Mouse (Mus musculus) embryonic fibroblast, embryonic 13.5 days (primary cell): ENCODE measurements around the gene Bend7. TPM values are rescaled to one million over a fixed set of nuclear protein-coding genes. Genes with fewer than 3 reads are reported as not detected.

Source experiments
- H3K27ac ChIP-seq: 2 replicates; pipeline ENCODE4 v1.5.1; 2012; ENCODE audit warnings: low read length, control low read depth, inconsistent platforms; ENCODE audit not compliant: insufficient read depth
- H3K4me1 ChIP-seq: 2 replicates; pipeline ENCODE4 v1.6.1; 2011; ENCODE audit warnings: low read length; ENCODE audit not compliant: control insufficient read depth, insufficient read depth
- H3K4me3 ChIP-seq: 2 replicates; pipeline ENCODE4 v1.5.1; 2011; ENCODE audit warnings: mild to moderate bottlenecking, control low read depth, low read length; ENCODE audit not compliant: insufficient read depth
- CTCF ChIP-seq: IDR thresholded peaks from 2 replicates; pipeline ENCODE4 v1.5.1; 2011; ENCODE audit warnings: mild to moderate bottlenecking, control low read depth, low read length, moderate library complexity, borderline replicate concordance; ENCODE audit not compliant: insufficient read depth
- POLR2A ChIP-seq: IDR thresholded peaks from 2 replicates; pipeline ENCODE4 v1.6.1; 2011; ENCODE audit warnings: low read depth, mild to moderate bottlenecking, control low read depth, low read length, moderate library complexity
- polyA plus RNA-seq: library from polyadenylated mRNA; stranded (reverse); fragments of >200 nt; gene quantifications from 2 replicates; pipeline ENCODE4 v1.2.4, GENCODE M21; 2011; ENCODE audit warnings: low read depth; ENCODE audit not compliant: missing spikeins, insufficient read length

Bend7 gene
- not detected in 2 replicates for polyA plus RNA-seq

- peak within 1 kb of the TSS; percentile 56 for H3K4me3 ChIP-seq
- TF ChIP-seq CTCF = no peak
- TF ChIP-seq POLR2A = no peak
- no peaks in the 10 kb centered on the region for H3K4me1 ChIP-seq
- no peak within 1 kb of the TSS for H3K27ac ChIP-seq
Observed at GRCm38 (mm10) chr2:4717769-4718661, at the start of gene Bend7. Bend7 (plus strand) TSS chr2:4717831.

- no peak for TF ChIP-seq POLR2A
- TF ChIP-seq CTCF = no peak
- no peaks in the 10 kb centered on the region for H3K4me1 ChIP-seq
- no peak overlapping the region for H3K4me3 ChIP-seq
- H3K27ac ChIP-seq = no peak overlapping the region
Observed at GRCm38 (mm10) chr2:4668626-4669025, 49.0 kb upstream of the Bend7 start.

GRCm38 (mm10) chr2:4669701-4670100, 47.9 kb upstream of the Bend7 start:
- Histone ChIP-seq H3K4me3 (no peak overlapping the region), H3K27ac (no peak overlapping the region), H3K4me1 (no peaks in the 10 kb centered on the region)
- TF ChIP-seq POLR2A (no peak), CTCF (no peak)

- Histone ChIP-seq H3K4me3 (no peak overlapping the region), H3K4me1 (no peaks in the 10 kb centered on the region), H3K27ac (no peak overlapping the region)
- no peak for TF ChIP-seq CTCF
- TF ChIP-seq POLR2A = no peak
Observed at GRCm38 (mm10) chr2:4671636-4672035, 46.0 kb upstream of the Bend7 start.

GRCm38 (mm10) chr2:4679886-4680285, 37.7 kb upstream of the Bend7 start:
- Histone ChIP-seq H3K27ac (no peak overlapping the region), H3K4me1 (no peaks in the 10 kb centered on the region), H3K4me3 (no peak overlapping the region)
- TF ChIP-seq POLR2A (no peak), CTCF (no peak)

GRCm38 (mm10) chr2:4711262-4711661, 6.4 kb upstream of the Bend7 start:
- H3K4me1 ChIP-seq = no peaks in the 10 kb centered on the region
- H3K27ac ChIP-seq = no peak overlapping the region
- no peak overlapping the region for H3K4me3 ChIP-seq
- TF ChIP-seq POLR2A = no peak
- TF ChIP-seq CTCF = no peak

- no peak overlapping the region for H3K27ac ChIP-seq
Observed at GRCm38 (mm10) chr2:4717081-4717768, 406 bp upstream of the Bend7 start.

GRCm38 (mm10) chr2:4723088-4723487, 5.5 kb downstream of the Bend7 start:
- Histone ChIP-seq H3K27ac (no peak overlapping the region), H3K4me3 (no peak overlapping the region), H3K4me1 (no peaks in the 10 kb centered on the region)
- TF ChIP-seq CTCF = no peak
- TF ChIP-seq POLR2A = no peak

More at GRCm38 (mm10) chr2:4717081-4717768, 406 bp upstream of the Bend7 start:
- H3K4me1 ChIP-seq = no peaks in the 10 kb centered on the region
- no peak for TF ChIP-seq POLR2A
- TF ChIP-seq CTCF = no peak
- peak overlapping the region; percentile 21; the same call in 1 of the 2 replicates for H3K4me3 ChIP-seq

GRCm38 (mm10) chr2:4730161-4730560, 12.5 kb downstream of the Bend7 start:
- Histone ChIP-seq H3K4me3 (no peak overlapping the region), H3K4me1 (no peaks in the 10 kb centered on the region), H3K27ac (no peak overlapping the region)
- TF ChIP-seq POLR2A (no peak), CTCF (no peak)

- Histone ChIP-seq H3K27ac (no peak overlapping the region), H3K4me3 (no peak overlapping the region), H3K4me1 (no peaks in the 10 kb centered on the region)
- TF ChIP-seq CTCF (no peak), POLR2A (no peak)
Observed at GRCm38 (mm10) chr2:4733971-4734370, 16.3 kb downstream of the Bend7 start.
